Mouse (Mus musculus) cerebral cortex, adult 2 months (tissue): ENCODE measurements around the gene Gm20388.

Experiments
- WGBS: fragments of 180-500 bp; shearing (Covaris S2); methylation state at CpG from one replicate; pipeline ENCODE4 v1.1.7; 2018; 5-methylcytosine and 5-hydroxymethylcytosine counted together

Gene Gm20388

GRCm38 (mm10) chr8:123961371-123961770 is 4050.7 kb downstream of the Gm20388 start:
- 87% methylated on average over 1 of the region's 1 CpGs for WGBS

- 53% methylated on average over 2 of the region's 2 CpGs for WGBS
Measured at GRCm38 (mm10) chr8:123966896-123967295, 4056.3 kb downstream of the Gm20388 start.

- 79% methylated on average over 1 of the region's 1 CpGs for WGBS
Measured at GRCm38 (mm10) chr8:123973495-123973894, 4062.9 kb downstream of the Gm20388 start.

- WGBS = 62% methylated on average over 4 of the region's 4 CpGs
Measured at GRCm38 (mm10) chr8:123977499-123977898, 4066.9 kb downstream of the Gm20388 start.

- 70% methylated on average over 14 of the region's 14 CpGs for WGBS
Measured at GRCm38 (mm10) chr8:123978166-123978838, 4067.7 kb downstream of the Gm20388 start.

GRCm38 (mm10) chr8:123978926-123979325 is 4068.3 kb downstream of the Gm20388 start:
- WGBS = 85% methylated on average over 8 of the region's 8 CpGs

- 92% methylated on average over 4 of the region's 4 CpGs for WGBS
Measured at GRCm38 (mm10) chr8:123980239-123980638, 4069.6 kb downstream of the Gm20388 start.

- 15% methylated on average over 4 of the region's 4 CpGs for WGBS
Measured at GRCm38 (mm10) chr8:123981674-123982073, 4071.0 kb downstream of the Gm20388 start.

- 2% methylated on average over 48 of the region's 48 CpGs for WGBS
Measured at GRCm38 (mm10) chr8:123982291-123982793, 4071.7 kb downstream of the Gm20388 start.

- WGBS = under 1% methylated on average over 56 of the region's 56 CpGs
Measured at GRCm38 (mm10) chr8:123982826-123983400, 4072.3 kb downstream of the Gm20388 start, which contains the start of gene Abcb10. Gene Abcb10 (minus strand): TSS chr8:123983122.

GRCm38 (mm10) chr8:123988605-123989038 is 4078.0 kb downstream of the Gm20388 start:
- WGBS = 75% methylated on average over 6 of the region's 6 CpGs

- WGBS = 77% methylated on average over 7 of the region's 7 CpGs
Measured at GRCm38 (mm10) chr8:123989128-123989527, 4078.5 kb downstream of the Gm20388 start.

- WGBS = 91% methylated on average over 13 of the region's 13 CpGs
Measured at GRCm38 (mm10) chr8:123990277-123991049, 4079.8 kb downstream of the Gm20388 start.

GRCm38 (mm10) chr8:123992587-123992986 is 4081.9 kb downstream of the Gm20388 start:
- 59% methylated on average over 8 of the region's 8 CpGs for WGBS

- WGBS = 95% methylated on average over 5 of the region's 5 CpGs
Measured at GRCm38 (mm10) chr8:123993597-123993996, 4083.0 kb downstream of the Gm20388 start.

GRCm38 (mm10) chr8:123993997-123994396 is 4083.4 kb downstream of the Gm20388 start:
- WGBS = 85% methylated on average over 3 of the region's 3 CpGs

- WGBS = 68% methylated on average over 2 of the region's 2 CpGs
Measured at GRCm38 (mm10) chr8:123999568-123999967, 4088.9 kb downstream of the Gm20388 start.

- 84% methylated on average over 10 of the region's 10 CpGs for WGBS
Measured at GRCm38 (mm10) chr8:124002546-124003108, 4092.0 kb downstream of the Gm20388 start.

- 86% methylated on average over 6 of the region's 6 CpGs for WGBS
Measured at GRCm38 (mm10) chr8:124007829-124008228, 4097.2 kb downstream of the Gm20388 start.

GRCm38 (mm10) chr8:124011580-124011979 is 4100.9 kb downstream of the Gm20388 start:
- WGBS = 80% methylated on average over 3 of the region's 3 CpGs

GRCm38 (mm10) chr8:124011989-124012586 is 4101.4 kb downstream of the Gm20388 start:
- WGBS = 96% methylated on average over 3 of the region's 3 CpGs

GRCm38 (mm10) chr8:124014299-124014698 is 4103.7 kb downstream of the Gm20388 start:
- 92% methylated on average over 7 of the region's 7 CpGs for WGBS
